Mouse (Mus musculus) C2C12 (cell line): ENCODE results near the gene Josd2.

ENCODE experiments used
- CTCF ChIP-seq: IDR thresholded peaks from one replicate; pipeline ENCODE4 v1.5.1; 2011; ENCODE audit not compliant: control insufficient read depth, insufficient read depth, insufficient read length
- MYOD1 ChIP-seq: IDR thresholded peaks from one replicate; pipeline ENCODE4 v1.6.1; 2011; ENCODE audit warnings: low read depth; ENCODE audit not compliant: control insufficient read depth, insufficient read length
- USF1 ChIP-seq: IDR thresholded peaks from one replicate; pipeline ENCODE4 v1.6.1; 2011; ENCODE audit warnings: low read depth, mild to moderate bottlenecking, control low read depth, moderate library complexity

DNA sequence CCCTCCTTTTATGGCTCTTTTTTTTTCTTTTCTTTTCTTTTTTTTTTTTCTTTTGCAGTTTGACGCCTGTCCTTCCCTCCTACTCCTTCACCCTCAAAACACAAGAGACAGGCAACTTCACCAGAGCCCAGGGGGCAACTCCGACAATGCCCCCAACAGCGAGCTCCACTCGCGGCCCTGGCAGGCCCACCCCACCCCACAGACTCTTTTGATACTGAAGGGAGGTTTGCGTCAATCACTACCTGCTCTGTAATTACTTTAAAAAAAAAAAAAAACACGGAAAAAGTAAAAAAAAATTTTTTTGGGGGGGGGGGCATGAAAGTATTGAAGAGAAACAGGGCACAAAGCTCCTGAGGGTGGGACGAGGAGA is 4.7 kb upstream of the Josd2 start:
- no peak for TF ChIP-seq CTCF
- no peak for TF ChIP-seq MYOD1
- TF ChIP-seq USF1 = no peak
